Mouse (Mus musculus) hindbrain, postnatal 0 days (tissue): ENCODE data around the gene Kif18b. TPM values are rescaled to one million over a fixed set of nuclear protein-coding genes. Genes with fewer than 3 reads are reported as not detected.
A peak's percentile ranks its signal among the peaks of the same experiment; 100 is the strongest.

Experiments used
- ATAC-seq: fragments of 200-750 bp; cut with Nextera tagmentation; 2 replicates; pipeline ENCODE4 v1.8.0; 2017; ENCODE audit warnings: mild to moderate bottlenecking, moderate TSS enrichment, moderate library complexity
- DNase-seq: peaks from one replicate; pipeline ENCODE4 v3.0.0-alpha.2; 2015; ENCODE audit warnings: low spot score
- H3K27ac ChIP-seq: fragments of 300-500 bp; sonication (generic); 2 replicates; pipeline ENCODE4 v1.5.1; 2014; ENCODE audit warnings: mild to moderate bottlenecking
- H3K27me3 ChIP-seq: fragments of 300-500 bp; sonication (generic); 2 replicates; pipeline ENCODE4 v1.6.1; 2014; ENCODE audit warnings: low read length, mixed read lengths; ENCODE audit not compliant: insufficient read depth
- H3K36me3 ChIP-seq: fragments of 300-500 bp; sonication (generic); 2 replicates; pipeline ENCODE4 v1.6.1; 2014; ENCODE audit warnings: low read length, mixed read lengths; ENCODE audit not compliant: insufficient read depth
- H3K4me1 ChIP-seq: fragments of 300-500 bp; sonication (generic); 2 replicates; pipeline ENCODE4 v1.6.1; 2014; ENCODE audit warnings: antibody characterized with exemption, low read length, mixed read lengths; ENCODE audit not compliant: insufficient read depth
- H3K4me2 ChIP-seq: fragments of 300-500 bp; sonication (generic); 2 replicates; pipeline ENCODE4 v1.6.1; 2014; ENCODE audit warnings: low read depth, mild to moderate bottlenecking, low read length, moderate library complexity, mixed read lengths
- H3K4me3 ChIP-seq: fragments of 300-500 bp; sonication (generic); 2 replicates; pipeline ENCODE4 v1.5.1; 2014; ENCODE audit warnings: low read length
- H3K9ac ChIP-seq: fragments of 300-500 bp; sonication (generic); replicated peaks from 2 replicates; pipeline ENCODE4 v1.6.1; 2014; ENCODE audit warnings: mild to moderate bottlenecking, low read length, moderate library complexity, mixed read lengths
- H3K9me3 ChIP-seq: fragments of 300-500 bp; sonication (generic); 2 replicates; pipeline ENCODE4 v1.6.1; 2016; ENCODE audit warnings: low read length, mixed read lengths
- CTCF ChIP-seq: IDR thresholded peaks from 2 replicates; pipeline ENCODE4 v1.5.1; 2016; ENCODE audit warnings: antibody characterized with exemption, control low read depth, low read depth
- WGBS: fragments of 180-500 bp; shearing (Covaris S2); extraction: QIAGEN DNeasy Blood & Tissue Kit; methylation state at CpG from one replicate; pipeline ENCODE4 v1.1.7; 2014; 5-methylcytosine and 5-hydroxymethylcytosine counted together
- polyA plus RNA-seq: library from polyadenylated mRNA; unstranded; fragments of >200 nt; fragmentation: Nextera tagmentation; extraction: Ambion mirVana; gene quantifications from 2 replicates; pipeline ENCODE4 v1.2.1, GENCODE M21; 2015
- total RNA-seq: library from RNA; depleted of rRNA; stranded (reverse); fragments of >200 nt; gene quantifications from 2 replicates; pipeline ENCODE4 v1.2.3, GENCODE M21; 2014

Kif18b gene
- total and polyA plus RNA-seq, 2 experiments from 2014 or later = 2.1 to 11.7 TPM

DNA sequence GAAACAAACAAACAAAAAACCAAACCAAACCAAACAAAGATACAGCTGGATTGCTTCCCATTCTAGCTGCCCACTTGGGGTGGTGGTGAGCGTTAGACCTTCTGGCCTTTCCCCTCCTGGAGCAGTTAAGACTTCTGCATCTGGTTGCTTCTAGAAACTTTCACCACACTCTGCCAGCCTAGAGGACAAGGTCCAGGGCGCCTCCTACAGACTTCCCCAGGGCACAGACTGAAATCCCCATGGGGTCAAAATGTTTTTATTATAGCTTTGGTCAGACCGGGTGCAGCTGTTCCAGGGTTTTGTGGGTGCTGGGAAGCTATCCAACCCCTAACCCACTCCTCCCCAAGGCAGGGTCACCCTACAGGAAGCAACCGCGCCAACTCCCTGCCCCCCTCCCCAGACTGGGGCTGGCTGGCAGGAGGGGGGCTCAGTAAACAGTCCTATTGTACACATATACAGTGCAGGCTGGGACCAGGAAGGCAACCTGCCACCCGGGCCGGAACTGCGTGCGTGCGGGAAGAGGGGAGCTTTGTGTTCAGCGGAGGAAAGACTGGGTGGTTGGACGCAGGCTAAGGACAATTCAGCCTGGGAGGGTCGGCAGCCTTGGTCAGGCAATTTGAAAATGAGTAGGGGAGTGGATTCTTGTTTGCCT, 14.2 kb upstream of the Kif18b start:
- Histone ChIP-seq H3K27ac (no peak overlapping the region), H3K9ac (no peak overlapping the region), H3K36me3 (no peaks in the 10 kb centered on the region), H3K9me3 (no peaks in the 10 kb centered on the region), H3K27me3 (peaks cover 9% of the 10 kb centered on the region; the same call in 1 of the 2 replicates), H3K4me3 (no peak overlapping the region), H3K4me1 (no peaks in the 10 kb centered on the region), H3K4me2 (peak overlapping the region; percentile 6; the same call in 1 of the 2 replicates)
- 38% methylated on average over 13 of the region's 13 CpGs for WGBS
- peak; percentile 61; the same call in 1 of the 2 replicates for ATAC-seq
- peak; percentile 3; the same call in 1 of the 2 replicates for TF ChIP-seq CTCF
- no peak for DNase-seq

DNA sequence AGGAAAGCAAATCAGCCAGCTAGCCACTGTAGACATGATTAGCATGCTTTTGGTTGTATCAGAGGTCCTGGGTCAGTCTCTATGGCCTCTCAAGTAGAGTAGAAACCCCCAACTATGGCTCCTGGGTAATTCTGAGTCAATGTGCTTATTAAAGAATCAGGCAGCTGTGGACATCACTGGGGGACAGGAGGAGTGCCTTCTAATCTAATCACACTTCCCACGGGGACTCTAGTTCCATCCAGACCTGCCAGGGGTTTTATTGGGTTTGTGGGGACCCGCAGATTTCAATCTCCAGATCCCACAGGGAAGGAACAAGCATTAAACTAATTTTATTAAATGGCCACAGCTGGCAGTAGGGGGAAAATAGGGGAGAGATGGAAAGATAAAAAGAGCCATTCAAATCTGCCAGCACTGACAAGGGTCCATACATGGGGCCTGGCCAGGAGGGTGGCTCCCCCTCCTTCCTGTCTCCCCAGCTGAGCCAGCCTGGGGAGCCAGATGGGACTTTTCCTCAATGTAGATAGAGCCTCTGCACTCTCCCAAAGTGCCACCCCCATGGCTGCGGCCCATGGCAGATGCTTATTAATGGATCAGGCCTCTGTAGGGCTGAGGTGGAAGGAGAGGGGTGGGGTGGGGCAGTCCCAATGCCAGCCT, 12.7 kb upstream of the Kif18b start:
- H3K27me3 ChIP-seq = peaks cover 4% of the 10 kb centered on the region; the same call in 1 of the 2 replicates

DNA sequence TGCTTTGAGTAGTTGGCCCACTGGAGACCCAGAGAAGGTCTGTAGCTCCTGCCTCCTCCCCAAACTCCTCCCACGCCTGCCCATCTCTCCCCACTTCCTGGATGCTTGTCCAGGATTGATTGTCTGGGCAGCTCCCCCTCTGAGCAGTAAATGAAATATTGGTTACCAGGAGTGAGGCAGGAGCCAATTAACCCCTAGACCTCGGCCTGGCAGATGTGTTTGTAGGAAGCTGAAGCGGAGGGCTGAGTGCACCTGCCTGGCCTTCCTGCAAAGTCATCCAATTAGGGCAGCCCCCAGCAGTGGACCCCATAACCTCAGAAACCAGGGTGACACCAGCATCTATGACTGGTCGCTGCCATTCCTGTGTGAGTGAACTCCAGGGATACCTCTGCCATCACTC, 11.3 kb upstream of the Kif18b start:
- Histone ChIP-seq H3K4me2 (no peak overlapping the region), H3K4me1 (no peaks in the 10 kb centered on the region), H3K9ac (no peak overlapping the region), H3K27ac (no peak overlapping the region), H3K9me3 (no peaks in the 10 kb centered on the region), H3K27me3 (peaks cover 4% of the 10 kb centered on the region; the same call in 1 of the 2 replicates), H3K4me3 (no peak overlapping the region), H3K36me3 (no peaks in the 10 kb centered on the region)
- DNase-seq (no peak), ATAC-seq (no peak)
- no peak for TF ChIP-seq CTCF
- 34% methylated on average over 4 of the region's 4 CpGs for WGBS

More for the DNA sequence above, 12.7 kb upstream of the Kif18b start:
- ATAC-seq (peak; percentile 62; the same call in 1 of the 2 replicates), DNase-seq (peak; percentile 46)
- WGBS = 54% methylated on average over 3 of the region's 3 CpGs
- Histone ChIP-seq H3K4me3 (no peak overlapping the region), H3K9ac (no peak overlapping the region), H3K36me3 (no peaks in the 10 kb centered on the region), H3K4me2 (no peak overlapping the region), H3K27ac (0 out of 2 replicates have a peak overlapping the region, but pooled peaks have one; percentile 4), H3K9me3 (no peaks in the 10 kb centered on the region), H3K4me1 (no peaks in the 10 kb centered on the region)
- TF ChIP-seq CTCF = no peak

DNA sequence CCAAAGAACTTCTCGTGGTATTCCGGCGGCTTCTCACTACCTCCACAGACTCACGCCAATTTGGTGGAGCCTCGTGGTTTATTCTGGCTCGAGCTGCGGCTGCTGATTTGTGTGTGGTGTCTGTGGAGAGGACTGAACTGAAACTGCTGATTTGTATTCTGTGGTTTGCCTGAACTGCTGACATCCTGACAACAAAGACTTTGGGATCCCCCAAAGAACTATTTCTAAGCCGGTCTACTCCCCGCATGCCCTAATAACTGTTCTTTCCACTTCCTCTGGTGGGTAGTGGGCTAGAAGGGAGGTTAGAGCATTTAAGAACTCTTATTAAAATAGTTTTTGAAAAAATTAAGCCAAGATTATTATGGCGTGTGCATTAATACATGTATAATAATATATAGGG, 5.7 kb upstream of the Kif18b start:
- Histone ChIP-seq H3K27ac (no peak overlapping the region), H3K27me3 (no peaks in the 10 kb centered on the region), H3K9me3 (no peaks in the 10 kb centered on the region), H3K4me3 (no peak overlapping the region), H3K4me1 (no peaks in the 10 kb centered on the region), H3K36me3 (no peaks in the 10 kb centered on the region), H3K9ac (no peak overlapping the region), H3K4me2 (no peak overlapping the region)
- ATAC-seq (no peak), DNase-seq (no peak)
- TF ChIP-seq CTCF = no peak
- 90% methylated on average over 10 of the region's 10 CpGs for WGBS

DNA sequence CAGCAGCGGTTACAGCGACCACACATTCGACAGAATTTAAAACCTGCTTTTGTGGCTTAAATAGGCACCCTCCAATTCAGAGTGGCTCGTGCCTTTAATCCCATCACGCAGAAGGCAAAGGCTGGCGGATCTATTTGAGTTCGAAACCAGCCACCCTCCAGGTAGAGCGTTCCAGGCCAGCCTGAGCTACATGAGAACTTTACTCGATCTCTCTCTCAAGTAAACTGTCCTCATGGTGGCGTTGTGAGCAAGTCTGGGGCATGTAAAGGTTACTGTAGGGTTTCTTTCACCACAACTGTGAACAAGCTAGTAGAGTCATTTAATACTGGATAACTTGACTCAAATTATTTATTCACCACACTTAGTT, 410 bp upstream of the Kif18b start:
- H3K9me3 ChIP-seq = no peaks in the 10 kb centered on the region
- H3K4me1 ChIP-seq = no peaks in the 10 kb centered on the region
- no peaks in the 10 kb centered on the region for H3K36me3 ChIP-seq
- peak; percentile 76; the same call in 1 of the 2 replicates for ATAC-seq
- H3K4me2 ChIP-seq = peak overlapping the region; percentile 71
- peak; percentile 57 for TF ChIP-seq CTCF
- peak overlapping the region; percentile 53 for H3K4me3 ChIP-seq
- DNase-seq = peak; percentile 62
- 0% methylated on average over 10 of the region's 10 CpGs for WGBS
- peak overlapping the region; percentile 67 for H3K27ac ChIP-seq
- 0 out of 2 replicates have a peak overlapping the region, but pooled peaks have one; percentile 10 for H3K9ac ChIP-seq
- no peaks in the 10 kb centered on the region for H3K27me3 ChIP-seq

DNA sequence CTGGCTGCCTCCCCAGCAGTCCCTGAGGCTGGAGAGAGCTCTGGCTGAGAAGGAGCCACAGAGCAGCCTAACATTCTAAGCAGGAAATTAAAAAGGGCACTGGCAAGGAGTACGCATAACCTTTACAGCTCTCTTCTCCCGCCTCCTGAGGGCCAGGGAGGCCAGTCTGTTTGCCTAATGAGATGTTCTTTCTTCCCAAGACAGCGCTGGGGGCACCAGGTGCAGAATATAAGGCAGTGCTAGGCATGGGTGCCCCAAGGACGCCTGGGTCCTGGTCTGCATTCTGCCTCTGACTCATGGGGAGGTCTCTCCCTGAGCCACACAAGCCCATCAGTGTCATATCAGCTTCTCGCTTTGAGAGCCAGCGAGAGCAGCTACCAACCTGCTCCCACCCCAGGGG, 3.4 kb downstream of the Kif18b start:
- no peak overlapping the region for H3K27ac ChIP-seq
- H3K36me3 ChIP-seq = no peaks in the 10 kb centered on the region
- H3K9me3 ChIP-seq = no peaks in the 10 kb centered on the region
- H3K4me2 ChIP-seq = no peak overlapping the region
- no peaks in the 10 kb centered on the region for H3K27me3 ChIP-seq
- no peak overlapping the region for H3K4me3 ChIP-seq
- no peaks in the 10 kb centered on the region for H3K4me1 ChIP-seq
- ATAC-seq (no peak), DNase-seq (no peak)
- no peak for TF ChIP-seq CTCF
- no peak overlapping the region for H3K9ac ChIP-seq
- 67% methylated on average over 6 of the region's 6 CpGs for WGBS

DNA sequence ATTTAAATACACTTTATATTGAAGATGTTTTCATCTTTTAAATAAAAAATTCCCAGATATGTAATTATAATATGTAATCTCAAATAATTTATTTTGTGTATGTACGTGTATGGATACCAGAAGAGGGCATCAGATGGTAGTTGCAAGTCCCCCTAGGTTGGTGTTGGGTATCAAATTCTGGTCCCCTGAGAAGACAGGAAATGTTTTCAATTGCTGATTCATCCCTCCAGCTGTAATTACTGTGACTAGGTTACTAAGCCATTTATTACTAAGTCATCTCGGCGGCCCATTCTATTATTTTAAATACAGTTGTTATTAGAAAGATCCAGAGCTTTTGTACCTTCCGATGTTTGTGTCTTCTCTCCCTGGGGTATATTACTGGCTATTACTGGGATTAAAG, 6.8 kb downstream of the Kif18b start:
- Histone ChIP-seq H3K9me3 (no peaks in the 10 kb centered on the region), H3K36me3 (no peaks in the 10 kb centered on the region), H3K27ac (no peak overlapping the region), H3K4me3 (no peak overlapping the region), H3K4me1 (no peaks in the 10 kb centered on the region), H3K27me3 (no peaks in the 10 kb centered on the region), H3K4me2 (no peak overlapping the region), H3K9ac (no peak overlapping the region)
- TF ChIP-seq CTCF = no peak
- DNase-seq (no peak), ATAC-seq (no peak)
- WGBS = 73% methylated on average over 4 of the region's 4 CpGs
